Mouse (Mus musculus) heart, embryonic 13.5 days (tissue): Measurements from ENCODE around the gene Cd200. TPM values are rescaled to one million over a fixed set of nuclear protein-coding genes. Genes with fewer than 3 reads are reported as not detected.

Experiments used
- ATAC-seq: fragments of 200-750 bp; cut with Nextera tagmentation; 2 replicates; pipeline ENCODE4 v1.8.0; 2017; ENCODE audit warnings: moderate TSS enrichment; ENCODE audit not compliant: insufficient number of reproducible peaks, low FRiP score, low TSS enrichment; ENCODE audit errors: extremely low read depth
- H3K27ac ChIP-seq: fragments of 300-500 bp; sonication (generic); replicated peaks from 2 replicates; pipeline ENCODE4 v1.5.1; 2015; ENCODE audit warnings: moderate library complexity, mild to moderate bottlenecking, inconsistent platforms
- H3K27me3 ChIP-seq: fragments of 300-500 bp; sonication (generic); replicated peaks from 2 replicates; pipeline ENCODE4 v1.6.1; 2015; ENCODE audit warnings: mild to moderate bottlenecking, inconsistent platforms
- H3K36me3 ChIP-seq: fragments of 300-500 bp; sonication (generic); 2 replicates; pipeline ENCODE4 v1.6.1; 2015; ENCODE audit warnings: mild to moderate bottlenecking, inconsistent platforms
- H3K4me1 ChIP-seq: fragments of 300-500 bp; sonication (generic); 2 replicates; pipeline ENCODE4 v1.6.1; 2015; ENCODE audit warnings: inconsistent platforms
- H3K4me2 ChIP-seq: fragments of 300-500 bp; sonication (generic); 2 replicates; pipeline ENCODE4 v1.6.1; 2015; ENCODE audit warnings: inconsistent platforms, mild to moderate bottlenecking, moderate library complexity
- H3K4me3 ChIP-seq: fragments of 300-500 bp; sonication (generic); 2 replicates; pipeline ENCODE4 v1.5.1; 2015; ENCODE audit warnings: moderate library complexity, mild to moderate bottlenecking, inconsistent platforms
- H3K9ac ChIP-seq: fragments of 300-500 bp; sonication (generic); 2 replicates; pipeline ENCODE4 v1.6.1; 2015; ENCODE audit warnings: inconsistent platforms, mild to moderate bottlenecking, moderate library complexity
- H3K9me3 ChIP-seq: fragments of 300-500 bp; sonication (generic); 2 replicates; pipeline ENCODE4 v1.6.1; 2016; ENCODE audit warnings: inconsistent platforms
- WGBS: fragments of 180-500 bp; shearing (Covaris S2); methylation state at CpG from one replicate; pipeline ENCODE4 v1.1.7; 2015; ENCODE audit warnings: mixed read lengths; 5-methylcytosine and 5-hydroxymethylcytosine counted together
- polyA plus RNA-seq: library from polyadenylated mRNA; unstranded; fragments of >200 nt; fragmentation: Nextera tagmentation; extraction: Ambion mirVana; gene quantifications from 2 replicates; pipeline ENCODE4 v1.2.1, GENCODE M21; 2015

Gene Cd200
- polyA plus RNA-seq, 1 experiment from 2014 or later: 19.0 TPM

DNA sequence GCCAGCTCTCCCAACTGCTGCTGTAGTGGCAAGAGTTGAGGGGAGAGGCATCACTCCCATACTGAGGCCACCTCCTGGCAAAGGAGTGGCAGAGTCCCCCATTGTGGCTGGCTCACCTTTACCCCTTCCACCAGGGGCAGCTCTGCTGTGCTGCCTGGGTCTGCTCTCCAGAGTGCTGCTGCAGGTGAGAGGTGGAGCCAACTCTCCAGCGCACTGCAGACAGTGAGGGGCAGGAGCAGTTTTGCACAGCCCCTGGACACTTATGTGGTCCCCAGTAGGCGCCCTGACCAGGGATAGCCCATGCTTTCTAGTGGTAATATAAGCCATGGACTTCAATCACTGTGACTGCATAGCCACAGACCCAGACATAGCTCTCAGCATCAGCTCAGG is 74.5 kb downstream of the Cd200 start:
- ATAC-seq: no peak
- H3K27me3 ChIP-seq: no peaks in the 10 kb centered on the region
- H3K4me3 ChIP-seq: no peak overlapping the region
- H3K9ac ChIP-seq: no peak overlapping the region
- WGBS: 55% methylated on average over 2 of the region's 2 CpGs
- H3K36me3 ChIP-seq: no peaks in the 10 kb centered on the region
- peaks cover 7% of the 10 kb centered on the region for H3K4me1 ChIP-seq
- no peak overlapping the region for H3K27ac ChIP-seq
- no peak overlapping the region for H3K4me2 ChIP-seq
- no peaks in the 10 kb centered on the region for H3K9me3 ChIP-seq

DNA sequence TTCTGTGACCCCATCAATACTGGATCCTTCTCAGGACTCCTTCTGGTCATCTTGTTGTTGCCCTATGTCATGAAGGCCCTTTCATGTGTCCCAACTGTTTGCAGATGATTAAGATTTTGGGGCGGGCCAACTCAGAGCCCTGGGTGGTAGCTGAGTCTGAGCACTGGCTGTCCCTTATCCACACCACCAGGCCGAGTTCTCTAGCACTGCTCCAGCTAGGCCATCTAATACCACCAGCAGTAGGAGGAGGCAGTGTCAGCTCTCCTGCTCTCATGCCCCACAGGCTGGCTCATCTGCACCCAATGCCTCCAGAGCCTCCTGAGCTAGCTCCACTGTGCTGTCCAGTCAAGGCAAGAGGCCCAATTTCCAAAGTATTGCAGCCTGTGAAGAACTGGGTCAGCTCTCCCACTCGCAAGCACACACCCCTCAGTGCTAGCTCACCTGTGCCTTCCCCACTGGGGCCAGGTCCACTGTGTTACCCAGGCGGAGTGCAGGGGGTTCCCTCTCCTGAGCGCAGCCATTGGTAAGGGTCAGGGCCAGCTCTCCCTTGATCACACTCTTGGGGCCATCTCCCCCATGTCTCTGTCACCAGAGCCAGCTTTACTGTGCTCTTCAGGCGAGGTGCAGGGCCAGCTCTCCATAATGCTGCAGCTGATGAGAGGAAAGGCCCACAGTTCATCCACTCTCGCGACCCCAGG is 75.0 kb downstream of the Cd200 start:
- Histone ChIP-seq H3K36me3 (no peaks in the 10 kb centered on the region), H3K4me1 (peaks cover 7% of the 10 kb centered on the region), H3K4me2 (no peak overlapping the region), H3K4me3 (no peak overlapping the region), H3K27me3 (no peaks in the 10 kb centered on the region), H3K9ac (no peak overlapping the region), H3K27ac (no peak overlapping the region), H3K9me3 (no peaks in the 10 kb centered on the region)
- WGBS: 79% methylated on average over 8 of the region's 8 CpGs
- no peak for ATAC-seq

DNA sequence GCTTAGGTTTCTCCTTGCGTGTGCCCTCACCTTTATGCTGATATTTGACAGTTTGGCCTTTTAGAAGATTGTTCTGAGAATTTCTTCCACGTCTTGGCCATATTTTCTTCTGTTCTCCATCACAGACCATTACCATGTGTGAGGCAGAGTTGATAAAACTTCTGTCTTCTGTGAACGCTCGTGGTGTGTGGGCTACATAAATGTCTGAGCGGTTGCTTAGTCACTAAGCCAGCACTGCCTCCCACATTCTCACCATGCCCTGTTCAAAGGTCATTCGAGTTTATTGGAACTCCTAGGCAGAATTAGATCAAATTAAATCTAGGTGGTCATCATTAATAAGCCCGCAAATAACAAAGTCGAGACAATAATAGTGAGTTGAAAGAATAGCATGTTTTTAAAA is 76.3 kb downstream of the Cd200 start:
- H3K27ac ChIP-seq: no peak overlapping the region
- 73% methylated on average over 8 of the region's 8 CpGs for WGBS
- peaks cover 7% of the 10 kb centered on the region for H3K4me1 ChIP-seq
- no peak overlapping the region for H3K4me2 ChIP-seq
- H3K9me3 ChIP-seq: no peaks in the 10 kb centered on the region
- no peaks in the 10 kb centered on the region for H3K27me3 ChIP-seq
- no peak overlapping the region for H3K9ac ChIP-seq
- H3K36me3 ChIP-seq: no peaks in the 10 kb centered on the region
- no peak overlapping the region for H3K4me3 ChIP-seq
- no peak for ATAC-seq

Other genes starting within 250 kb of the Cd200 start
- gene Btla, start 184.7 kb downstream of the Cd200 start, polyA plus RNA-seq: 0.08 TPM in 1 of 2 replicates, not detected in the other
- not detected in 2 replicates for gene Gm609, start 83.9 kb upstream of the Cd200 start, polyA plus RNA-seq
- not detected in 2 replicates for gene Gm17783, start 123.0 kb upstream of the Cd200 start, polyA plus RNA-seq
- gene Slc9c1, start 126.3 kb upstream of the Cd200 start, polyA plus RNA-seq: not detected in 2 replicates
- gene Gcsam, start 201.3 kb upstream of the Cd200 start, polyA plus RNA-seq: 0.14 TPM in 1 of 2 replicates, not detected in the other
- not detected in 2 replicates for gene BC016579, start 245.0 kb upstream of the Cd200 start, polyA plus RNA-seq